In the genomic region with DNA sequence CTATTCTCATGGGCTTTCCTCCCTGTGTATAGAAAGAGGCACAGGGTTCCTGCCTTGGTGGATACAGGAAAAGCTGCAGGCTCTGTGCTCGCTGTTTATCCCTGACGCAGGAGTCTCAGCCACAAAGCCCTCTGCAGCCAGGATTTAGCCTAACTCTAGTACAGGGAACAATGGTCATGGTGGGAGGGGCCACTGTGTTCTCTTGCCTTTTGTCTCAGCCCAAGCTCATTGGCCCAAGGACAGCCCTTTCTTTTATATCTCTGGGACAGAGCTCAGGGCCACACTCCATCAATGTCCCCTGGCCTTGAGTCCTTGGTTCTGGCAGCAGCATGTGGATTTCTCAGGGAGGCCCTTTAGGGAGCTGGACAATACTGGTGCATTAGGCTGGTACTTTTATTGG, we compare ENCODE assay signal across 11 mouse cellular contexts.
DNase-seq lines count a peak whose midpoint lies in the region; TF ChIP-seq lines count a peak whose summit lies in the region.
"Had no signal": no experiment of that assay in that cellular context is flagged by ENCODE, and none has a peak within 500 bp of the region (broad histone marks: within the 10 kb centered on the region; RNA-seq: fewer than 3 reads in every experiment).

No protein-coding gene starts in this region.

- peaks cover 5% of the 10 kb centered on the region for H3K4me1 ChIP-seq in lung, adult 2 months (ENCODE audit: control insufficient read depth, insufficient read depth, low read length)

- TF ChIP-seq POLR2A in lung, adult 2 months (IDR thresholded peaks at IDR 0.05; ENCODE audit: borderline replicate concordance, extremely low read depth, low read depth, low read length) = no peak

- 57% methylated on average over 2 of the region's 2 CpGs for WGBS in lung, adult 2 months

- no peak overlapping the region for H3K4me3 ChIP-seq in lung, adult 2 months (replicated peaks; ENCODE audit: extremely low read depth, low read depth, low read length)
- H3K4me3 ChIP-seq: embryonic facial prominence, embryonic 12.5 days had no signal

- peak; percentile 19 to 23 for DNase-seq in lung, adult 18-20 months
- no peak for DNase-seq in lung, adult 2 months
- peak; percentile 86 for DNase-seq in adrenal gland, postnatal 14 days
- peak; percentile 30 for DNase-seq in embryo, embryonic 9.5 days (ENCODE audit: extremely low spot score)
- DNase-seq in lung, postnatal 14 days = peak; percentile 27
- no peak for DNase-seq in thymus, postnatal 4 days
- no peak for DNase-seq in cerebellum, postnatal 25 days
- DNase-seq: cerebellum, adult 11 months; kidney, adult 9 months; right cerebral cortex, postnatal 4 days had no signal

- TF ChIP-seq CTCF in lung, adult 2 months (IDR thresholded peaks at IDR 0.05; ENCODE audit: insufficient read depth, low read length) = no peak

Comparison
In these comparisons a context has a peak if more than half of its experiments do, and no peak if none do; other contexts are left out.
1. DNase-seq: peak in lung, adult 18-20 months (2 of 2), adrenal gland, postnatal 14 days (single experiment), embryo, embryonic 9.5 days (single experiment) and lung, postnatal 14 days (single experiment); none in lung, adult 2 months (single experiment), thymus, postnatal 4 days (single experiment) and cerebellum, postnatal 25 days (0 of 2).